Mouse (Mus musculus): ENCODE data around the gene Tob2. TPM values are rescaled to one million over a fixed set of nuclear protein-coding genes. Genes with fewer than 3 reads are reported as not detected.

Tob2 gene
- total RNA-seq, 2 experiments from 2014 or later, result 119 to 131 TPM

Other genes starting within 250 kb of the Tob2 start
- gene L3mbtl2, start 194.9 kb downstream of the Tob2 start, total RNA-seq (2021), result 1 to 10 TPM; 9.4 to 9.6 TPM
- gene Chadl, start 161.5 kb downstream of the Tob2 start, total RNA-seq (2021), result 1 to 10 TPM; 1.0 to 1.1 TPM
- gene Zc3h7b, start 113.7 kb downstream of the Tob2 start, total RNA-seq (2021), result 10 to 100 TPM; 74.9 to 78.7 TPM
- 10 to 100 TPM; 28.1 to 35.2 TPM for gene Rangap1, start 113.3 kb downstream of the Tob2 start, total RNA-seq (2021)
- gene Tef, start 56.4 kb downstream of the Tob2 start, total RNA-seq (2021), result 10 to 100 TPM; 69.3 to 93.0 TPM
- gene Phf5a, start 13.1 kb upstream of the Tob2 start, total RNA-seq (2021), result 10 to 100 TPM; 41.4 to 44.2 TPM
- gene Aco2, start 13.5 kb upstream of the Tob2 start, total RNA-seq (2021), result 1,000 to 10,000 TPM; 2,092 to 2,100 TPM
- gene Polr3h, start 67.4 kb upstream of the Tob2 start, total RNA-seq (2021), result 1 to 10 TPM; 7.5 to 7.9 TPM
- gene Csdc2, start 78.0 kb upstream of the Tob2 start, total RNA-seq (2021), result 10 to 100 TPM; 39.6 to 60.9 TPM
- 10 to 100 TPM; 23.0 to 28.8 TPM for gene Pmm1, start 102.1 kb upstream of the Tob2 start, total RNA-seq (2021)
- gene 1700029P11Rik, start 121.7 kb upstream of the Tob2 start, total RNA-seq (2021), result not detected
- gene Xrcc6, start 129.0 kb upstream of the Tob2 start, total RNA-seq (2021), result 10 to 100 TPM; 20.4 to 27.0 TPM
- gene Desi1, start 175.1 kb upstream of the Tob2 start, total RNA-seq (2021), result 10 to 100 TPM; 22.6 to 27.9 TPM
- gene Snu13, start 188.8 kb upstream of the Tob2 start, total RNA-seq (2021), result 10 to 100 TPM; 48.6 to 53.8 TPM
- gene 4930407I10Rik, start 200.4 kb upstream of the Tob2 start, total RNA-seq (2021), result not detected
- gene Mei1, start 211.2 kb upstream of the Tob2 start, total RNA-seq (2021), result not detected